Mouse (Mus musculus): ENCODE measurements around the gene Plgrkt.

DNA sequence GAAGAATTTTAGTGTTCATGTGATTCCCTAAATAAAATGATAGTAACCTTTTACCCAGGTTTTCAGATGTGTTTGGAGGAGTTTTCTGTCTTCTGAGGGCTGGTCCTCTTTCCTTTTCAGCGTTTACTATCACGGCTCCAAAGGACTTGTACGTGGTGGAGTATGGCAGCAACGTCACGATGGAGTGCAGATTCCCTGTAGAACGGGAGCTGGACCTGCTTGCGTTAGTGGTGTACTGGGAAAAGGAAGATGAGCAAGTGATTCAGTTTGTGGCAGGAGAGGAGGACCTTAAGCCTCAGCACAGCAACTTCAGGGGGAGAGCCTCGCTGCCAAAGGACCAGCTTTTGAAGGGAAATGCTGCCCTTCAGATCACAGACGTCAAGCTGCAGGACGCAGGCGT is 6.2 kb upstream of the Plgrkt start:
- TF ChIP-seq CTCF (IDR thresholded peaks at IDR 0.05; ENCODE audit: low read depth) (no peak), EP300 (IDR thresholded peaks at IDR 0.05; ENCODE audit: low read depth) (no peak)

All from heart, postnatal 0 days (tissue).